Mouse (Mus musculus) heart, postnatal 0 days (tissue): Measurements from ENCODE around the gene Carmil1.

Experiments used
- CTCF ChIP-seq: IDR thresholded peaks from 2 replicates; pipeline ENCODE4 v1.5.1; 2016; ENCODE audit warnings: antibody characterized with exemption, control low read depth, low read depth
- EP300 ChIP-seq: IDR thresholded peaks from 2 replicates; pipeline ENCODE4 v1.6.1; 2016; ENCODE audit warnings: antibody characterized with exemption, low read depth

- TF ChIP-seq CTCF (no peak), EP300 (no peak)
Measured at GRCm38 (mm10) chr13:24128731-24129130, 151.9 kb downstream of the Carmil1 start.
